Mouse (Mus musculus) liver, embryonic 14.5 days (tissue): ENCODE measurements around the gene Il1f6.

Experiments
- CTCF ChIP-seq: IDR thresholded peaks from 2 replicates; pipeline ENCODE4 v1.5.1; 2016; ENCODE audit warnings: antibody characterized with exemption, low read depth, control low read depth
- EP300 ChIP-seq: IDR thresholded peaks from 2 replicates; pipeline ENCODE4 v1.6.1; 2016; ENCODE audit warnings: antibody characterized with exemption, low read depth

GRCm38 (mm10) chr2:24273619-24274018 is 58.4 kb downstream of the Il1f6 start:
- TF ChIP-seq CTCF (no peak), EP300 (no peak)
